Mouse (Mus musculus): ENCODE data around the gene Gm17660. TPM values are rescaled to one million over a fixed set of nuclear protein-coding genes. Genes with fewer than 3 reads are reported as not detected.

Gene Gm17660
- total RNA-seq (2015): not detected in 2 replicates
- total RNA-seq (2017): not detected in 2 replicates

DNA sequence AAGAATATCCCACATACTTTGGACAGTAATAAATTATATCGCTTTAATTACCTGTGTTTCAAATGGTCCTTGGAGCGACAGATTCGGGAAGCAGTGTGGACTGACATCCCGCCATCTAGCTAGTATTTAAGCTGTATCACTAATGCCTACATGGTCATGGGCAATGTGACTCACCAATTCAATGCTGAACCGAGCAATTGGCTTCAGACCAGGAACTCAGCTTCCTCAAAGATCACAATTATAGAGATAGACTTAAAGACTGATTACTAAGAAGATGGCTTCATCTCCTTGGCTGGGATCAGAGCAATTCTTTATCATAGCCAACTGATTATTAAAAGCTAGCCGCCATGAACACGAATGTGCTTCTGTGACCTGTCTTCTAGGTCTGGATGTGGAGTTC lies at the start of gene Gm17660:
TSS of gene Gm17660 (minus strand) at position 101 of the 400 bp plus-strand sequence.
- no peak for ATAC-seq (ENCODE audit: poor library complexity, severe bottlenecking)

DNA sequence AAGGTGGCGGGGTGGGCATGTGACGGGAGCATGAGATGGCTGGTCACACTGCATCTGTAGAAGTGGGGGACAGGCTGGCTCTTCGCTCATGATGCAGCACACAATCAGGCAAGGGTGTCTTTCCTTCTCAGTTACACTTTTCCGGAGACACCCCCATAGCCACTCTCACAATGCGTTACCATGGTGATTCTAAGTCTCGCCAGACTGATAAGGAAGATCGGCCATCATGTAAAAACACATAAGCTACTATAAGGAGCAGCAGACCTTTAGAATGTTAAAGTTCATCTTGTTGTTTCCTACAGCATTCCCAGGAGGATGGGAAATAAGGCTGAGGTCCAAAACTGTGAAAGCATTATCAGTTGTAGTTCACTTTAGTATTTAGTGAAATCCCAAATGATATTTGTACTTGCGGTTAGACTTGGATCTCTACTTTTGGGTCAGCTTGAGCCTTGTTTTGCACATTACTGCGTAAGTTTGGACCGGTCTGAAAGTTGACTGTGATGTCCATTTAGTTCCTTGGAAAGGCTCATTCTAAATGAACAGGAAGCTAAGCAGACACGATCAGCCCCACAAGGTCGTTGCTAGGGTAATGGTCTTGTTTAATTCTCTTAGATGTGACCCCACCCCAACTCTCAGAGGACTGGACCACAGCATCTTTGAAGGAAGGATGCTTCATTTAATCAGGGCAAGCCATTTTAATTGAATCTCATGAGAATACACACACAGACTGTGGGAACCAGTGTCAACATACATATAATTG lies 49.3 kb upstream of the Gm17660 start:
- ATAC-seq (ENCODE audit: poor library complexity, severe bottlenecking): no peak

GRCm38 (mm10) chr5:104124016-104124658 lies 46.7 kb upstream of the Gm17660 start:
- no peak for ATAC-seq (ENCODE audit: poor library complexity, severe bottlenecking)

DNA sequence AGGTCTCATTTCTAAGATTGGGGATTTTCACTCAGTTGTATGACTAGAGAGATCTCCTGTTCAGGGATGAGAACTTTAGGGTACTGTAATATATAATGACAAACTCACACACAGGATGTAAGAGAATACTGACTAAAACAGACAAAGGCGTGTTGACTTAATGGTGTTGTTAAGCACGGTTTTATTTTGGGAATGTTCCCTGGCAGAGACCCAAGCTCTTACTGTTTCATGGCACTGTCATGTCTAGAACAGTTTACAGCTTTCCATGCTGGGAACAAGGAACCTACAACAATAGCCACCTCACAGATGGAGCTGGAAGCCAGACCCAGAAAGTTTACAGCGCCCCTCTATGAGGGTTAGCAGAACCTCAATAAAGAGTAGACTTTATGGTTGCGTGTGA lies 38.5 kb upstream of the Gm17660 start:
- no peak for ATAC-seq (ENCODE audit: poor library complexity, severe bottlenecking)

- ATAC-seq (ENCODE audit: poor library complexity, severe bottlenecking): no peak
These were observed 37.7 kb upstream of the Gm17660 start for GRCm38 (mm10) chr5:104115118-104115517.

- no peak for ATAC-seq (ENCODE audit: poor library complexity, severe bottlenecking)
These were observed 36.2 kb upstream of the Gm17660 start, which contains the start of gene Sparcl1 for GRCm38 (mm10) chr5:104113491-104114172. Gene Sparcl1, minus strand, starts transcription at chr5:104113733.

DNA sequence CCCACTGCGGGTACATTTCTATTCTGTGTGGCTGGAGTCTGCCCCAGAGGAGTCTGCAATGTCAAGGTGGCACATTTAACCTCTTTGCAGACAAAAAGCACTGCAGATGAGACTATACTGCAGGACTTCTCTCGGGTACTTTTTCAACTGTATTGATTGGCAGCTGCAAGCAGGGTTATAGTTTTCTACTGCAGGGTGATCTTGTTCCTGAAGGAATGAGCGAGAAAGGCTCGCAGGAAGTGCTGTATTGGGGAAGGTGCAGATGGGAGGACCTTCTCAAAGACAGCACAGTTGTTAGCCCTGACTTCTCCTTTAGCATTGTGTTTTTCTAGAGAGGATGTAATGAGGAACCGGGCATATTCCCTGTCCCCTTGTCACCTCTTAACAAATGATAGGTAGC lies 35.1 kb upstream of the Gm17660 start:
- ATAC-seq (ENCODE audit: poor library complexity, severe bottlenecking): no peak

- ATAC-seq (ENCODE audit: poor library complexity, severe bottlenecking): no peak
These were observed 34.6 kb upstream of the Gm17660 start for GRCm38 (mm10) chr5:104112016-104112415.

DNA sequence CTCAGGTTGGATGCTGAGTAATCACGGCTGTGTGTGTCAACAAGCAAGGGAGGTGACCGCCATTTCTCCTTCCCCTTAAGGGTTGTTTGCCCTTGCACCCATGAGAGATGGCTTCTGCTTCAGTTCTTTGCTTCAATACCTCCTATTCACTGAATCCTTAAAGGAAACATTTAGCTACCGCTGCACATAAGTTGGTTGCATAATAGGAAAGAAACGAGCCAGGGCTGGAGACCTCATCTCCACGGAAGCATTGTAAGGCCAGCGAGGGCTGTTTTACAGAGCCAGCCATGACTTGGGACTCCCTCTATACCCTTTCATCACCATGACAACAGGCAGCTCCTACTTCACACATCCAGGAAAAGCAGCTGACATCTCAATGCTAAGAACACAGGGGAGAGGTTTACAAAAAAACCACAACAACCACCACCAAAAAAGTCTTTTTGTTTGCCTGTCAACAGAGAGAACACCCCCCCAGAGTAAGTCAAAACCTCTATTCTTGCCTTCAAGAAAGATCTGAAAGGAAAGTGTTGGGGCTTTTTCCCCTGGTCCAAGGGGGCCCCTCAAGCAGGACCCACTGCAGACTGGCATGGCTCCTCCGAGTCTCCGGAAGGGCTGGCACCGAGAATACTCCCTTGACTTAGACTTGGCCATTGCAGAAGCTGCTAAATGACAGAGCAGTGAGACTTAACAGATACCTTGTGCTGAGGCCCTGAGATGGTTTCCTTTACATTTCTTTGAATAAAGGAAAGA lies 32.9 kb upstream of the Gm17660 start:
- no peak for ATAC-seq (ENCODE audit: poor library complexity, severe bottlenecking)

DNA sequence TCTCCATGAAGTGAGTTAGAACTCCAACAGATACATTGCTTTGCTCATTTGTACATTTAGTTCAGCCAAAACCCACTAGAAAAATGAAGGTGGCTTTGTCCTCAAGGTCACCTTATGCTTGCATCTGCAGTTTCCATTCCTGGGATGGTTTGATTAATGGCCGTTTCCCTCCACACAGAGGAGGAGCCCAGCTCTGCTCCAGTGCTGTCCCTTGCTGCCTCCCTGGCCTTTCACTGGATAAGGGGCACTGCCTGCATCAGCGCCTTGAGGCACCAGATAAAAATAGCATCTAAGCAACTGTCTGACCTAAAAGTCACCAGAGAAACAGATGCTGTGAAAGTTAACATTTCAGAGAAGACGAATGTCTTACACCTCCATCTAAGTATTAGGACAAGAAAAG lies 32.1 kb upstream of the Gm17660 start:
- no peak for ATAC-seq (ENCODE audit: poor library complexity, severe bottlenecking)

DNA sequence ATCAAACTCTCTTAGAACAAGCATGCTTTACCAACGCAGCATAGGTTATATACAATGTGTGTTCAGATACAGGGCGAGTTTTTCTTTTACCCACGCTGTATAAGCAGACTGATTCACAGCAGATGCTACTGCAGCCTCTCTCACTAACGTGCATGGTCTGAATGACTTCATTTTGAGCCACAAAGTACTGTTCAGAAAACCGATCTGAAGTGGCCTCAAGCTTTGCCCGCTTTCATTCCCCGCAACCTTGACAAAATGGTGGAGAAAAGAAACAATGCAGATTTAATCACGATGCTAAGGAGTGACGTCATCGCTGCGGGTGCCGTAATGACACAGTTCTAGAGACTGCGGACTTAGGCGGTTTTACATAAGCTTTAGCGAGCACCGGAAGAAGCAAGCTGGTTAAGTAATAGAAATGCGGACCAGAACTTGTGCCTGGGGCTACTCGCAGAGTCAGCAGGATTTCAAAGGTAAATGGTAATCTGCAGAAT lies 31.5 kb upstream of the Gm17660 start:
- ATAC-seq (ENCODE audit: poor library complexity, severe bottlenecking): no peak

- no peak for ATAC-seq (ENCODE audit: poor library complexity, severe bottlenecking)
These were observed 30.9 kb upstream of the Gm17660 start for GRCm38 (mm10) chr5:104108127-104108875.

GRCm38 (mm10) chr5:104104111-104104510 lies 26.7 kb upstream of the Gm17660 start:
- ATAC-seq (ENCODE audit: poor library complexity, severe bottlenecking): no peak

GRCm38 (mm10) chr5:104103171-104103570 lies 25.8 kb upstream of the Gm17660 start:
- ATAC-seq (ENCODE audit: poor library complexity, severe bottlenecking): no peak

- ATAC-seq (ENCODE audit: poor library complexity, severe bottlenecking): no peak
These were observed 24.5 kb upstream of the Gm17660 start for GRCm38 (mm10) chr5:104101678-104102531.

DNA sequence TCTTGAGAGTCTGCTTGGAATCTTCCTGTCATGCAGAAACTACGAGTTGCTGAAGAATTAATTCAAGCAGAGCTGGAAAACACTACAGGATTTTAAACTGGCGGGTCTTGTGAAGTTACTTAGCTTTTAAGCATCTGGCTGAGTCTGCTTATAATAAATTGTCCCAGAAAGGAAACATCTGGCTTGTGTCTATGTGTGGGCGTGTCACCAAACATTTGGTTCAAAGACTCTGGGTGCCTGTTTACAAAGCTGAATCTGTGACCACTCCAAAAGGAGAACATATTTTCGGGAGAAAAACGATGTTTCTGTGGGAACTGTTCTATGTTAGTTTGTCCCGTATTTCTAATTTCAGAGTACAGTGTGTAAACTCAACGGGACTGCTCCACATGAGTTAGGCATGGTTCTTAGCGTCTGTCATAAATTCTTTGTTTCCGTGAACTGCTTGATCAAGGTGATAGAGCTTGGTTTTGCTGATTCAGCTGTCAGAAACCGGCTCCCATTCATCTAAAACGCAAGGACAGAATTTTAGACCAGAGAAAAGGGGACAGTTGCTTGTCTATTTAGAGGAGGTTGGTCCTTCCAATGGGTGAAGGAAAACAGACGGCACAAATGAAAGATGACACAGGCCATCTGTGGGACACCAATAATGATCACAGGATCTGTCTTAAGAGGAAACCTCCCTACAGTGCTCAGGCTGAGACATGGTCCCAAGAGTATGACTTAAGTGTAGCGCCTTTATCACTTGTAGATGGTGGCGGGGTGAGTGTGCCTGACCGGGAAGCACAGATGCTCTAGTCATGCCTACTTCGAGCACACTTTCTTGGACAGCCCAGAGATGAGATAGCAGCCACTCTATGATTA lies 18.9 kb upstream of the Gm17660 start:
- no peak for ATAC-seq (ENCODE audit: poor library complexity, severe bottlenecking)

DNA sequence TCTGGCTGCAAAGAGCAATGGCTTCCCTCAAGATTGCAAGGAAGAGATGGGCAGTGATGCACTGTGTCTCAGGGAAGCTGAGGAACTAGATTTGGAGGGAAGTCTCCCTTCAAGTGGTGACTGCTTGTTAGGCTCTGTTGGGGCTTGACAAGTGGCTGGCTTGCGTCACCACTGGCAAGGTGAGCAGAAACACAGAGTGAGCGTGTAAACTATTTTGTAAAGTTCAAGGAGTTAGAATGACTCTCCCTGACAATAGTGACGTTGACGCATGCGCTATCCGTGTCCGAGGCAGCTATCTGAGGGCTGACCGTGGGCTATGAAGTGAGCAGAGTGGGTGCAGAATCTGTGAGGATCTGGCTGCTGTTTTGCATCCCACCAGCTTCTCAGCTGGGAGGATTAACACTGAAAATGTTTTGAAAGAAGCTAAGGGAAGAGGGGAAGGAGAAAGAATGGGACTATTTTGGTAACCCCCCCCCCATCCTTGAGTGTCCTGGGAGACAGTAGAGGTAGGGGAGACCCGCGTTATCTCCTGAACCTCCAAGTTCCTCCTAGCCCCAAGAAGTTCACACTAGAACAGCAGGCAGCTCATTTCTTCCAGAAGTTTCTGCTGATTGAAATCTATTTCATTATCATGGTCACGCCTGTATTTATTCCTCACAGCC lies 18.1 kb upstream of the Gm17660 start:
- no peak for ATAC-seq (ENCODE audit: poor library complexity, severe bottlenecking)

DNA sequence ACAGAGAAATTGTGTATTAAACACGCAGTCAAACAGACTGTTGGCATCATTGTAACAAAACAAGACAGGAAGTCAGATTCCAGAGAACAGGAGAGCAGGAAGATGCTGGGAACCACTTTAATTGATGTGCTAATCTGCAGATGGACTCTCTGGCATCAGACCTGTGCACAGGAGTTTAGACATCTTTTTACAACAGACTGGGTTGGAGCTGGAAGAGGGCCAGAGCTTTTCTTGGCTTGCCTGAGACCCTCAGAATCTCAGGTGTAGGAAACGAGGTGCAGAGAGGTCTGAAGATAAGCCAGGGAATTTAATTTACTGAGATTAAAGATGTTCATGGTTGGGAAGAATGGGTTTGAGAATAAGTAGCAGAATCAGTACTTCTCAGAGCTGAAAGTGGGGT lies 12.3 kb upstream of the Gm17660 start:
- ATAC-seq (ENCODE audit: poor library complexity, severe bottlenecking): no peak
